Mouse (Mus musculus): ENCODE results near the gene Rbm38. TPM values are rescaled to one million over a fixed set of nuclear protein-coding genes. Genes with fewer than 3 reads are reported as not detected.

Rbm38 gene
- polyA plus RNA-seq (2015; fragmentation: Nextera tagmentation; extraction: Ambion mirVana): 62.6 and 64.6 TPM in 2 replicates

- WGBS: 45% methylated on average over 11 of the region's 11 CpGs
- H3K4me3 ChIP-seq (ENCODE audit: low read length): peak within 1 kb of the TSS; percentile 48
- H3K4me1 ChIP-seq (ENCODE audit: control insufficient read depth, insufficient read depth, low read length): peaks cover 42% of the 10 kb centered on the region
- no peak within 1 kb of the TSS for H3K27ac ChIP-seq (ENCODE audit: low read length)
- no peak for ATAC-seq
- H3K9ac ChIP-seq (ENCODE audit: low read depth, low read length): peak within 1 kb of the TSS; percentile 66
- peaks cover 6% of the 10 kb centered on the region; the same call in 1 of the 2 replicates for H3K36me3 ChIP-seq (ENCODE audit: control insufficient read depth, insufficient read depth, low read length)
- H3K9me3 ChIP-seq (ENCODE audit: control insufficient read depth, low read length): no peaks in the 10 kb centered on the region
- H3K27me3 ChIP-seq (replicated peaks; ENCODE audit: control insufficient read depth, insufficient read depth, low read length): no peaks in the 10 kb centered on the region
- peak within 1 kb of the TSS; percentile 78 for H3K4me2 ChIP-seq (ENCODE audit: low read depth, low read length)
These were observed at the start of gene Rbm38 for GRCm38 (mm10) chr2:173020430-173020829. Gene Rbm38, plus strand, starts transcription at chr2:173020498.

- ATAC-seq: no peak
- WGBS: 91% methylated on average over 2 of the region's 2 CpGs
- H3K4me2 ChIP-seq (ENCODE audit: low read depth, low read length): no peak overlapping the region
- no peaks in the 10 kb centered on the region for H3K9me3 ChIP-seq (ENCODE audit: control insufficient read depth, low read length)
- H3K4me3 ChIP-seq (ENCODE audit: low read length): no peak overlapping the region
- H3K27ac ChIP-seq (ENCODE audit: low read length): no peak overlapping the region
- H3K27me3 ChIP-seq (replicated peaks; ENCODE audit: control insufficient read depth, insufficient read depth, low read length): no peaks in the 10 kb centered on the region
- H3K9ac ChIP-seq (ENCODE audit: low read depth, low read length): no peak overlapping the region
- H3K36me3 ChIP-seq (ENCODE audit: control insufficient read depth, insufficient read depth, low read length): no peaks in the 10 kb centered on the region
- H3K4me1 ChIP-seq (ENCODE audit: control insufficient read depth, insufficient read depth, low read length): peaks cover 5% of the 10 kb centered on the region; the same call in 1 of the 2 replicates
These were observed 48.4 kb upstream of the Rbm38 start for GRCm38 (mm10) chr2:172971865-172972264.

GRCm38 (mm10) chr2:172973806-172974565 is 46.3 kb upstream of the Rbm38 start:
- Histone ChIP-seq H3K27ac (ENCODE audit: low read length) (no peak overlapping the region), H3K36me3 (ENCODE audit: control insufficient read depth, insufficient read depth, low read length) (no peaks in the 10 kb centered on the region), H3K4me2 (ENCODE audit: low read depth, low read length) (no peak overlapping the region), H3K4me1 (ENCODE audit: control insufficient read depth, insufficient read depth, low read length) (peaks cover 14% of the 10 kb centered on the region; the same call in 1 of the 2 replicates), H3K27me3 (replicated peaks; ENCODE audit: control insufficient read depth, insufficient read depth, low read length) (no peaks in the 10 kb centered on the region), H3K9ac (ENCODE audit: low read depth, low read length) (no peak overlapping the region), H3K4me3 (ENCODE audit: low read length) (no peak overlapping the region), H3K9me3 (ENCODE audit: control insufficient read depth, low read length) (no peaks in the 10 kb centered on the region)
- WGBS: 14% methylated on average over 7 of the region's 7 CpGs
- ATAC-seq: peak; percentile 45

DNA sequence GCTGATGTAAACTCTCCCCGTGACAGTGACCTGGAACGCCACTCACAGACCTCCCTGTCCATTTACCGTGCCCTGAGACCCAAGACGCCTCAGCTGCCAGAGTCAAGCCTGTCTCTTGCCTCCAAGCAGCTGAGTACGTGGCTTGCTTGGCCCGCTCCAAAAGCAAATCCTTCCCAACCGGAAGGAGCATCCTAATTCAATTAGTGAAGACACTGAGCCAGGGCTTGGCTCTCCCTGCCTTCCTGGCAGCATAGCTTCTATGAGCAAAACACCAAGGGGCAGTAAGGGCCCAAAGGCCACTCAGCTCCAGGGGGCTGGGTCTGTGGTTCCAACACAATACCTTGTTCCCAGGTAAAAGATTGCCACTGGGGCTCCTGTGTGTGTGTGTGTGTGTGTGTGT is 45.6 kb upstream of the Rbm38 start:
- ATAC-seq: no peak
- WGBS: 44% methylated on average over 7 of the region's 7 CpGs

GRCm38 (mm10) chr2:172975159-172975558 is 45.1 kb upstream of the Rbm38 start:
- no peak for ATAC-seq
- H3K9me3 ChIP-seq (ENCODE audit: control insufficient read depth, low read length): peaks cover 5% of the 10 kb centered on the region; the same call in 1 of the 2 replicates
- H3K4me1 ChIP-seq (ENCODE audit: control insufficient read depth, insufficient read depth, low read length): peaks cover 14% of the 10 kb centered on the region; the same call in 1 of the 2 replicates
- H3K4me3 ChIP-seq (ENCODE audit: low read length): no peak overlapping the region
- no peak overlapping the region for H3K9ac ChIP-seq (ENCODE audit: low read depth, low read length)
- no peaks in the 10 kb centered on the region for H3K36me3 ChIP-seq (ENCODE audit: control insufficient read depth, insufficient read depth, low read length)
- no peak overlapping the region for H3K4me2 ChIP-seq (ENCODE audit: low read depth, low read length)
- WGBS: 87% methylated on average over 6 of the region's 6 CpGs
- H3K27me3 ChIP-seq (replicated peaks; ENCODE audit: control insufficient read depth, insufficient read depth, low read length): no peaks in the 10 kb centered on the region
- no peak overlapping the region for H3K27ac ChIP-seq (ENCODE audit: low read length)

More for the DNA sequence above, 45.6 kb upstream of the Rbm38 start:
- no peak overlapping the region for H3K9ac ChIP-seq (ENCODE audit: low read depth, low read length)
- no peak overlapping the region for H3K27ac ChIP-seq (ENCODE audit: low read length)
- H3K9me3 ChIP-seq (ENCODE audit: control insufficient read depth, low read length): peaks cover 2% of the 10 kb centered on the region; the same call in 1 of the 2 replicates
- no peak overlapping the region for H3K4me3 ChIP-seq (ENCODE audit: low read length)
- H3K4me2 ChIP-seq (ENCODE audit: low read depth, low read length): no peak overlapping the region
- H3K36me3 ChIP-seq (ENCODE audit: control insufficient read depth, insufficient read depth, low read length): no peaks in the 10 kb centered on the region
- peaks cover 14% of the 10 kb centered on the region; the same call in 1 of the 2 replicates for H3K4me1 ChIP-seq (ENCODE audit: control insufficient read depth, insufficient read depth, low read length)
- H3K27me3 ChIP-seq (replicated peaks; ENCODE audit: control insufficient read depth, insufficient read depth, low read length): no peaks in the 10 kb centered on the region

DNA sequence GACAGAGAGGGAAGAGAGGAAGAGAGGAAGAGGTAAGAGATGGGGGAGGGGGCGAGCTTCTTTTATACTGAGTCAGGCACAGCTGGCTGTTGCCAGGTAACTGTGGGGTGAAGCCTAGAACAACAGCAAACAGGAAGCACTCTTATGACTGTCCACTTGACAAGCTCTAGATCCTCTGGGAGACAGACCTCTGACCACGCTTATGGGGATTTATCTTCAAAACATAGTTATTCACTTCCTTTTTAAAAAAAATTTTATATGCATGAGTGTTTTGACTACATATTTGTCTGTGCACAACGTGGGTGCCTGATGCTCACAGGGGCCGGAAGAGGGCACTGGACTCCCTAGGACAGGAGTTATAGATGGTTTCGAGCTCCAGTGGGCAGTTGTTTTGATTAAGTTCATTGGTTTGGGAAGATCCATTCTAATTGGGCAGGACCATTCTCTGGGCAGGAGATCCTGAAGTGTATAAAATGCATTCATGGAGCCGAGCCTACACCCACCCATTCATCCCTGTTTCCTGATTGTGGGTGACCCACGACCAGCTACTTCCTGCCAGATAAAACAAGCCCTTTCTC is 43.5 kb upstream of the Rbm38 start:
- no peaks in the 10 kb centered on the region for H3K36me3 ChIP-seq (ENCODE audit: control insufficient read depth, insufficient read depth, low read length)
- WGBS: 31% methylated on average over 7 of the region's 7 CpGs
- peak; percentile 45; the same call in 1 of the 2 replicates for ATAC-seq
- H3K4me2 ChIP-seq (ENCODE audit: low read depth, low read length): no peak overlapping the region
- peaks cover 5% of the 10 kb centered on the region; the same call in 1 of the 2 replicates for H3K9me3 ChIP-seq (ENCODE audit: control insufficient read depth, low read length)
- H3K27ac ChIP-seq (ENCODE audit: low read length): no peak overlapping the region
- no peak overlapping the region for H3K4me3 ChIP-seq (ENCODE audit: low read length)
- peaks cover 14% of the 10 kb centered on the region; the same call in 1 of the 2 replicates for H3K4me1 ChIP-seq (ENCODE audit: control insufficient read depth, insufficient read depth, low read length)
- H3K9ac ChIP-seq (ENCODE audit: low read depth, low read length): no peak overlapping the region
- H3K27me3 ChIP-seq (replicated peaks; ENCODE audit: control insufficient read depth, insufficient read depth, low read length): no peaks in the 10 kb centered on the region

DNA sequence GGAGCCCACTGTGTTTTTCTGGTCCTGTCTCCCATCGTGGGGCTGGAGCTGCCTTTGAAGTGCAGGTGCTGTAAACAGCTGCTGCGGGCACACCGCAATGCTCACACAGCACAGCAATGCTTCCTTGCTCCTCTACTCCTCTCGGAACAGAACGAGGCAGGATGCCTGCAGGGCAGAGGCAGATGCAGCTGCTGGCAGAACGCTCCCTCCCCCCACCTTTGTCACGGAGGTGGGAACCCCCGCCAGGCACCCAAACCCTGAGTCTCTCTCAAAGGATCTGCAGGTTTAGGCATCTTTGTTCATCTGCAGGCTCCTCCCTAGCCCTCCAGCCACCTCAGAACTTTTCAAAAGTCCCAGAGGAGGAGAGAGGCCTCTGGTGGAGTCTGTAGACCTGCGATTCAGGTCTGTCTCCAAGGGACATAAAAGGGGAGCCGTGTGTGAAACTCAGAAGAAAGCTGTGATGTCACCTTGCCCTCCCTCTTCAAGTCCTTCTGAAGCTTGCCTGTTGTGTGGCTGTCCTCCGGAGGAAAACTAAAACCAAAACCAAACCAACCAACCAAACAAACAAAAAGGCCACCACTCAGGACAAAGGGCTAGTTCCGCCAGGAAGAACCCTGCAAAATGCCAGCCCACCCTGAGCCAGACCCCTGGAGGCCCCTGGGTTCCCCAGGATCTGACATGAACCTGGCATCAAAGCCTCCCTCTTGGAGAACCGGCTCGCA is 42.7 kb upstream of the Rbm38 start, which contains the start of gene Spo11:
Spo11 (plus strand) TSS at position 292 of the 722 bp plus-strand sequence.
- Histone ChIP-seq H3K4me3 (ENCODE audit: low read length) (no peak within 1 kb of the TSS), H3K9me3 (ENCODE audit: control insufficient read depth, low read length) (peaks cover 5% of the 10 kb centered on the region; the same call in 1 of the 2 replicates), H3K27me3 (replicated peaks; ENCODE audit: control insufficient read depth, insufficient read depth, low read length) (no peaks in the 10 kb centered on the region), H3K9ac (ENCODE audit: low read depth, low read length) (peak within 1 kb of the TSS; percentile 20; the same call in 1 of the 2 replicates), H3K27ac (ENCODE audit: low read length) (no peak within 1 kb of the TSS), H3K4me2 (ENCODE audit: low read depth, low read length) (0 out of 2 replicates have a peak within 1 kb of the TSS, but pooled peaks have one; percentile 20), H3K4me1 (ENCODE audit: control insufficient read depth, insufficient read depth, low read length) (peaks cover 14% of the 10 kb centered on the region; the same call in 1 of the 2 replicates), H3K36me3 (ENCODE audit: control insufficient read depth, insufficient read depth, low read length) (no peaks in the 10 kb centered on the region)
- ATAC-seq: peak; percentile 26; the same call in 1 of the 2 replicates
- WGBS: 30% methylated on average over 13 of the region's 14 CpGs

DNA sequence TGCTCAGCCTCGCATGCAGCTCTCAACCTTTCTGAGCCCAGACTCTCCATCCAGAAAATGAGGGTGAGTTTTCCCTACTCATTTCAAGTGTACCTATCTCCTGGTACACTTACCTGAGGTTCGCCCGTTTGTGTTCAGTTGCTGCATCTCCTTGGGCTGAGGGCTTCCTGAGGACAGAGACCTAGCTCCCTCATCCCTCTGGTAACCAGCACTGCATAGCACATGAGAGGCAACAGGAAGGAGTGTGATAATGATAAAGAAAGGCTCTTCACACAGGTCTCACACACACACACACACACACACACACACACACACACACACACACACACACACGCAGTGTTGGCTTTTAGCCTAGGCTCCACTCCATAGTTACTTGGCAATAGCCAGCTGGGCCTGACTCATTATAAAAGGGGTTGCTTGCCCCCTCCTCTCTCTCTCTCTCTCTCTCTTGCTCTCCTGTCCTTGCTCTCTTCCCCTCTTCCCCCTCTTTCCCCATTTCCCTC is 42.1 kb upstream of the Rbm38 start:
- Histone ChIP-seq H3K4me3 (ENCODE audit: low read length) (no peak overlapping the region), H3K27me3 (replicated peaks; ENCODE audit: control insufficient read depth, insufficient read depth, low read length) (no peaks in the 10 kb centered on the region), H3K9ac (ENCODE audit: low read depth, low read length) (no peak overlapping the region), H3K4me2 (ENCODE audit: low read depth, low read length) (no peak overlapping the region), H3K27ac (ENCODE audit: low read length) (no peak overlapping the region), H3K4me1 (ENCODE audit: control insufficient read depth, insufficient read depth, low read length) (peaks cover 14% of the 10 kb centered on the region; the same call in 1 of the 2 replicates), H3K9me3 (ENCODE audit: control insufficient read depth, low read length) (peaks cover 5% of the 10 kb centered on the region; the same call in 1 of the 2 replicates), H3K36me3 (ENCODE audit: control insufficient read depth, insufficient read depth, low read length) (no peaks in the 10 kb centered on the region)
- 56% methylated on average over 4 of the region's 4 CpGs for WGBS
- ATAC-seq: no peak
